Mouse (Mus musculus): ENCODE measurements at regions not wholly inside any gene's neighbourhood (a gene's known extent, or its start where the extent isn't known, plus 50 kb on each side); places are given as distances from the start of the nearest gene placed in this dataset.

- DNase-seq (ENCODE audit: low read depth, low spot score), result no peak
Measured at GRCm38 (mm10) chr6:140368354-140369069, 55.3 kb upstream of the Plekha5 start.

DNA sequence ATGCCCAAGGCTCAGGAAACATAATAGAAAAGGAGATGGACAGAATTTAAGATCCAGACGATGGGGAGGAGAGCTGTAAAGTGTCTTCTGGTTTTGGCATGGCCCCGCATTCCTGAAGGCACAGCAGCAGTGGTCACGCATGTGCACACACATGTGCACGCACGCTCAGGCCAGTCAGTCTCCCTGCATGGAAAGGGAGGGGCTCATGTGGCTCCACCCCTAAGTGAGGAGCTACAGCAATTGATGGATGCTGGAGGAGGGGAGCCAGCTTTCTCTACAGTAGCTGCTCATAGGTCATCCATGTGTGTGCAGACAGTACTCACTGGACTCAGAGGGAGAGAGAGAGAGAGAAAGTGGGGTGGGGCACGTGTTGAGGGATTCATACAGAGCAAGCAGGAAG, 56.6 kb upstream of the Plekha5 start:
- DNase-seq (ENCODE audit: low read depth, low spot score), result no peak

DNA sequence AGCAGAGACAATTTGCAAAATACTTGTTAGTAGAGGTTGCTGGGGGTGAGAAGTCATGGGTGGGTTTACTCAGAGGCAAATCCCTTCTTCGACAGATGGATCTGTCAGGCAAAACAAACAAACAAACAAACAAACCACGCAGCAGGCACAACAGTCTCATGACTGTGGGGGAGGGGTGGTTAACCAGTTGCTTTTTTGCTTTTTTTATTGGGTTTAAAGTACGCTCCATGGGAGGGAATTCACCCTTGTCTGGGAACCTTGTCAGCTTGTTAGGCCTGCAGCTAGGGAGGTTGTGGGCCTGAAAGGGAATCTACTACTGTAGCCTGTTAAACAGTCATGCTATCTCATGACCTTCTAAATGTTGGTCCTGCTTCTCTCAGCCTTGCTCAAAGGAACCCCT, 57.1 kb upstream of the Plekha5 start:
- no peak for DNase-seq (ENCODE audit: low read depth, low spot score)

DNA sequence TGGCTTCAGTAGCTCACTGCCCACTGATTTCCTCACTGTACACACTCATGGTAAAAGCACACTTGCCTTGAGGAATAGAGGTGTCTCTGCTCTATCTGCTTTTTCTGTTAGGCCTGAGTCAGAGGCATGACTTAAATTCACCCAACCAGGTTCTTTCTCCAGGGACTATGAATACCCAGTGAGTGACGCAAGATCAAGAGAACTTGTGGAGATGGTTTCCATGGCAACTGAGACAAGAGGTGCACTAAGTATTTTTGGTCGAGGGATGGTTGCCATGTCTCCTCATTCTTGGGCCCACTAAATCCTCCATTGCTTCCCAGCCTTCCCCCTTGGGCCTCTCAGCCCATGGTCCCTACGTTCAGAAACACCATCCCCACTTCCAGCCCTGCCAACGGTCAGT, 62.9 kb upstream of the Plekha5 start:
- no peak for DNase-seq (ENCODE audit: low read depth, low spot score)

- no peak for DNase-seq (ENCODE audit: low read depth, low spot score)
Measured at GRCm38 (mm10) chr6:140357901-140358300, 66.0 kb upstream of the Plekha5 start.

DNA sequence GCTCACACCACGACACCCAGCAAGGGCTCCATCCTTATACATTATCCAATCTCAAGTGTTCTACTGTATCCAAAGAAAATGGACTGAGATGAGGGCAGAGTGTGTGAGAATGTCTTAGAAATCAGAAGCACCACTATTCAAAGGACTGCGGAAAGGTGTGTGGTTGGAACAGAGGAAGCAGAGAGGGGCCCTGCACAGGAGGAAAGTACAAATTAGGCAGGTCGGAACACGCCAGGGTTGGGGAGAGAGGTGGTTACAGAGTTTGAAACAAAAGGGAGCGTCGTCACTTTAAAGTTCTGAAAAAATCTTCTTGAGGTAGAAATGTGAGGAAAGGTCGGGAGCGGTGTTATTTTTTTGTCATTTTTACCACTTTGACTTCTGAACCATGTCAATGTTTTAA, 66.6 kb upstream of the Plekha5 start:
- DNase-seq (ENCODE audit: low read depth, low spot score), result no peak

GRCm38 (mm10) chr6:140354082-140354481, 69.8 kb upstream of the Plekha5 start:
- no peak for DNase-seq (ENCODE audit: low read depth, low spot score)

DNA sequence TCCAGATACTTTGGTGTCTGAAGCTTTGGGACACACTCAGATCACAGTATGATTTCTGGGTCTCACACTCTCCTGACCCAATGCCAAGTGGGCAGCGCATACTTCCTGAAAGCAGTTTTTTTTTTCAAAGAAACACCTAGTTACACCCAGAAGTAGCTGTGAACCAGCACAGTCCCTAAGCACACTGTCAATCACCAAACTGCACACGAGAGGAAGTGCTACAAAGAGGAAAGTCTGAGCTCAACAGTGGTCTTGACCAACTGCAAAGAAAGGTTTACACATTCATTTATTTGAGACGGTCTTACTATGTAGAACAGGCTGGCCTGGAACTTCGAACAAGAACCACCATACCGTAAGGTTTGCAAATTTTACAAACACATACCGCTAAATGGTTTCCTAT, 70.2 kb upstream of the Plekha5 start:
- DNase-seq (ENCODE audit: low read depth, low spot score), result no peak

DNA sequence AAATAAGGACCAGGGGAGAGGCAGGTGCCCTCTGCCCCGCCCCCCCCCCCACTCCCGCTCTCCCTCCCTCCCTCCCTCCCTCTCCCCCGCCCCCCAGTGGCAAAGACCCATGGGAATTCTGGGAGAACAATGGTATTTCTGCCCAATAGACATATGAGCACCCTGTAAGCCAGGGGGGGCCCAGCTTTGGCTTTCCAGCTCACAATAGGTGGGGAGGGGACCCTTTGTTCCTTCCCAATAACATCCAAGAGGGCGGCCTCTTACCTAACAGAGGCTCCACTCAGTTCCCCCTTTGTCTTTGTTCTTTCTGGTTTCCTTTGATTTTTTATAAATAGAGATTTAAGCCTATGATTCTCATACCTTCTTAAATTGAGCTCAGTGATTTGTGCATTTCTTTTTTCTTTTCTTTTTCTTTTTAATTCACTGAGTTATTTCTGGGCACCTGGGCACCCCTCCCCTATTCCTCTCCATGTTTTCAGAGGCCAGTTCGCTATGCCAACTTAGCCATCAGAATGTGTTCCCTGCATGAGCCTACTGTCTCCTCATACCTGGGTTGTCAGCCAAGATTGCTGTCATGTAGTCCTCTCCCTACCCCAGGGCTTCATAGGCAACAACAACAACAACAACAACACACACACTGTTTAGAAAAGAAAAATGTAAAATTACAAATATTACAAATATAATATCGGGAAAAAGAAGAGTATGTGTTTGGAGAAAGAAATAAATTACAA, 72.3 kb upstream of the Plekha5 start:
- no peak for DNase-seq (ENCODE audit: low read depth, low spot score)

GRCm38 (mm10) chr6:140348578-140348977, 75.3 kb upstream of the Plekha5 start:
- DNase-seq (ENCODE audit: low read depth, low spot score), result no peak

GRCm38 (mm10) chr6:140346929-140347328, 76.9 kb upstream of the Plekha5 start:
- DNase-seq (ENCODE audit: low read depth, low spot score), result no peak

GRCm38 (mm10) chr6:140343638-140344037, 80.2 kb upstream of the Plekha5 start:
- DNase-seq (ENCODE audit: low read depth, low spot score), result no peak

GRCm38 (mm10) chr6:140342881-140343280, 81.0 kb upstream of the Plekha5 start:
- DNase-seq (ENCODE audit: low read depth, low spot score), result no peak

GRCm38 (mm10) chr6:140339731-140340130, 84.1 kb upstream of the Plekha5 start:
- DNase-seq (ENCODE audit: low read depth, low spot score), result no peak

- no peak for DNase-seq (ENCODE audit: low read depth, low spot score)
Measured at GRCm38 (mm10) chr6:140337897-140338749, 85.7 kb upstream of the Plekha5 start.

GRCm38 (mm10) chr6:140337083-140337491, 86.8 kb upstream of the Plekha5 start:
- no peak for DNase-seq (ENCODE audit: low read depth, low spot score)

DNA sequence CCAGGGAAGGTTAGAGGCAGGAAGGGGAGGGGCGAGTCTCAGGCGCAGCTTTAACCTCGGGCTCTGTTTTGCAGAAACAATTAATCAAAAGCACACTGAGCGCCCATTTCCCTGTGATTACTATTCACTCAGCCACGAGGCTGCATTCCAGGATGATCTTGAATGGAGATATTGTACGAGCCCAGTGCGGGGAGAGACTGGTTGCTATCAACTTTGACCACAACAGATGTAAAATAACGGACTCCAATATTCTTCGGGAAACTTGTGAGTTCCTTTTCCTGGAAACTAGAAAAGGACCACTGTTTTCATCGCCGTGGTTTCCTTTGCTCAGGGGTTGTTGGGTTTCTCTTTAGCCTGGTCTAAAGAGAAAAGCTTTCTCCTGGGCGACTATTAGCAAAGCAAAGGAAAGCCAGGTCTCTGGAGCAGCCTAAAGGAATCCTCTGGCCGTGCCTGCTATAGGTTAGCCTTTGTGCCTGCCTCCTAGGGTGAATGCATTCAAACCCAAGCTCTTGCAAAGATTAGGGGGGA, 87.4 kb upstream of the Plekha5 start:
- peak; percentile 54 for DNase-seq (ENCODE audit: low read depth, low spot score)

GRCm38 (mm10) chr6:140333397-140333796, 90.5 kb upstream of the Plekha5 start:
- DNase-seq (ENCODE audit: low read depth, low spot score), result no peak

GRCm38 (mm10) chr6:140308641-140309040, 115.2 kb upstream of the Plekha5 start:
- DNase-seq (ENCODE audit: low read depth, low spot score), result no peak

DNA sequence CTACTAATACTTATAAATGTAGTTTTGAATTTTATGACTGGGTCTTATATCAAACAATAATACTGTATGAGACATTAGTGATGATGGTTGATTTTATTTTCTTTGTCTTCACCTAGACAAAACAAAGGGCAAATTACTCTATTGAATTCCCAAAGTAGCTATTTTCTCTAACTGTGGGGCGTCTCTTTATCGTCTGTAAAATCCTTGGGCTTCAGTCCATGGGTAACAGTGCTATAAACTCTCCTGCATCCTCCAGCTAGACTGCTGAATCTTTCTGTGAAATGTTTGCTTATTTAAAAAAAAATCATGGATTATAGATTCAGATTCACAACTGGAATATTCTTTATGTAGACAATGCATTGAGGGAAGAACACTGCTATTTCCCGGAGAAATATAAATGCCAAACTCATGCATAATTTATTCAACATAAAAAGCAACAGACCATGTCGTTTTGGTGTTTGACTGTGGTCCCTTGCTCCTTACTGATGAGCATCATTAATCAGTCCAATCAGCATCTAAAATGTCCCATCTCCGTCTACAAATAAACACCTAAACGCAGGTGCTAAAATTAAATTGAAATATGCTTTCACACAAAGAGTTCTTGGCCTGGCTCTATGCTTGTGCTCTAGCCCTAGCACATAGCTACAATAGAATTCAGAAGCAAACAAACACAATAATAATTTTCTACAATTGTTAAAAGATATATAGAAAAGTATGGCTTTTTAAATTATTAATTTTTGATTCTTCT, 116.9 kb upstream of the Plekha5 start:
- DNase-seq (ENCODE audit: low read depth, low spot score), result no peak

DNA sequence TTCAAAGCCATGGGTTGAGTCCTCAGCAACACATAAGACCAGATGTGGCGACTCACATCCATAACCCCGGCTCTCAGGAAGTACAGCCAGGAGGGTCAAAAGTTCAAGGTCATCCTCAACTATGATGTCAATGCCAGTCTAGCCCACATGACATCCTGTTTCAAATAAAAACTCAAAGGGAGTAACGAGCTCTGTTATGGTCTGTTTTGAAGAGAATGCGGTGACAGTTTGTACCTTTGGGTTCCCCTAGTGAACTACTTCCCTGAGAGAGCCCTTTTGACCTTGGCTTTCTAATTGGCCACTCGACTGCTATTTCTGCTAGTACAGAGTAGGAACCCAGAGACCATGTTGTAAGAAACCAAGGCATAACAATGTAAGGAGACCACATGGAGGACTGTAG, 119.7 kb upstream of the Plekha5 start:
- DNase-seq (ENCODE audit: low read depth, low spot score), result no peak
